Mouse (Mus musculus): ENCODE results near the gene Sec61a2. TPM values are rescaled to one million over a fixed set of nuclear protein-coding genes. Genes with fewer than 3 reads are reported as not detected.

Sec61a2 gene
- polyA plus RNA-seq, 1 experiment from 2014 or later: 54.6 TPM

GRCm38 (mm10) chr2:5889412-5889811 lies 5.8 kb downstream of the Sec61a2 start:
- CTCF ChIA-PET: interaction anchor here (1.7 kb wide), 1 partner anchor 10 kb away, joined by 4 read pairs; no protein-coding TSS in a partner anchor
- no peaks in the 10 kb centered on the region for H3K27me3 ChIP-seq
- no peak for TF ChIP-seq CTCF (IDR thresholded peaks at IDR 0.05)
- POLR2A ChIA-PET: interaction anchor here (0.6 kb wide), 1 partner anchor 779 kb away, joined by 3 read pairs; no protein-coding TSS in a partner anchor
- in situ Hi-C loops (cut with MboI; ENCODE audit: low pct_unique_long_range_greater_than_20kb): no loop called here
- ATAC-seq (no peak), DNase-seq (ENCODE audit: low read depth, low spot score) (no peak)

GRCm38 (mm10) chr2:5888865-5889264 lies 6.4 kb downstream of the Sec61a2 start:
- ATAC-seq (no peak), DNase-seq (ENCODE audit: low read depth, low spot score) (no peak)
- in situ Hi-C loops (cut with MboI; ENCODE audit: low pct_unique_long_range_greater_than_20kb): no loop called here
- POLR2A ChIA-PET: interaction anchor here (0.6 kb wide), 1 partner anchor 778 kb away, joined by 3 read pairs; no protein-coding TSS in a partner anchor
- H3K27me3 ChIP-seq: no peaks in the 10 kb centered on the region
- CTCF ChIA-PET: interaction anchor here (1.7 kb wide), 1 partner anchor 10 kb away, joined by 4 read pairs; no protein-coding TSS in a partner anchor
- no peak for TF ChIP-seq CTCF (IDR thresholded peaks at IDR 0.05)

GRCm38 (mm10) chr2:5877446-5877845 lies 17.8 kb downstream of the Sec61a2 start:
- CTCF ChIA-PET: no interaction called here
- H3K27me3 ChIP-seq: no peaks in the 10 kb centered on the region
- no peak for TF ChIP-seq CTCF (IDR thresholded peaks at IDR 0.05)
- ATAC-seq: no peak
- in situ Hi-C loops (cut with MboI; ENCODE audit: low pct_unique_long_range_greater_than_20kb): no loop called here
- POLR2A ChIA-PET: no interaction called here
- DNase-seq (ENCODE audit: low read depth, low spot score): no peak

- DNase-seq (ENCODE audit: low read depth, low spot score) (no peak), ATAC-seq (no peak)
- POLR2A ChIA-PET: no interaction called here
- TF ChIP-seq CTCF (IDR thresholded peaks at IDR 0.05): no peak
- CTCF ChIA-PET: interaction anchor here (1.5 kb wide), 1 partner anchor 16 kb away, joined by 4 read pairs; no protein-coding TSS in a partner anchor
- no peaks in the 10 kb centered on the region for H3K27me3 ChIP-seq
- in situ Hi-C loops (cut with MboI; ENCODE audit: low pct_unique_long_range_greater_than_20kb): no loop called here
Measured at GRCm38 (mm10) chr2:5869746-5870145, 25.5 kb downstream of the Sec61a2 start.

GRCm38 (mm10) chr2:5867681-5868080 lies 27.6 kb downstream of the Sec61a2 start:
- in situ Hi-C loops (cut with MboI; ENCODE audit: low pct_unique_long_range_greater_than_20kb): no loop called here
- no peak for ATAC-seq
- no peaks in the 10 kb centered on the region for H3K27me3 ChIP-seq
- DNase-seq (ENCODE audit: low read depth, low spot score): no peak
- ChIA-PET CTCF (interaction anchor here (0.9 to 1.2 kb wide), 2 partner anchors 9 to 15 kb away, joined by 3 read pairs; no protein-coding TSS in a partner anchor), POLR2A (no interaction called here)
- TF ChIP-seq CTCF (IDR thresholded peaks at IDR 0.05): no peak

GRCm38 (mm10) chr2:5862834-5863233 lies 32.4 kb downstream of the Sec61a2 start, which contains the start of gene Gm13199:
Gene Gm13199, minus strand, starts transcription at chr2:5862934.
- no peaks in the 10 kb centered on the region for H3K27me3 ChIP-seq
- ChIA-PET POLR2A (no interaction called here), CTCF (no interaction called here)
- ATAC-seq (no peak), DNase-seq (ENCODE audit: low read depth, low spot score) (no peak)
- in situ Hi-C loops (cut with MboI; ENCODE audit: low pct_unique_long_range_greater_than_20kb): no loop called here
- TF ChIP-seq CTCF (IDR thresholded peaks at IDR 0.05): no peak

- TF ChIP-seq CTCF (IDR thresholded peaks at IDR 0.05): no peak
- ATAC-seq (no peak), DNase-seq (ENCODE audit: low read depth, low spot score) (no peak)
- in situ Hi-C loops (cut with MboI; ENCODE audit: low pct_unique_long_range_greater_than_20kb): no loop called here
- POLR2A ChIA-PET: no interaction called here
- no peaks in the 10 kb centered on the region for H3K27me3 ChIP-seq
- CTCF ChIA-PET: no interaction called here
Measured at GRCm38 (mm10) chr2:5851866-5852265, 43.4 kb downstream of the Sec61a2 start.

GRCm38 (mm10) chr2:5851116-5851515 lies 44.1 kb downstream of the Sec61a2 start:
- CTCF ChIA-PET: no interaction called here
- TF ChIP-seq CTCF (IDR thresholded peaks at IDR 0.05): no peak
- no peak for ATAC-seq

GRCm38 (mm10) chr2:5845826-5846225 lies 49.4 kb downstream of the Sec61a2 start:
- ATAC-seq (no peak), DNase-seq (ENCODE audit: low read depth, low spot score) (no peak)
- H3K27me3 ChIP-seq: no peaks in the 10 kb centered on the region
- CTCF ChIA-PET: no interaction called here
- TF ChIP-seq CTCF (IDR thresholded peaks at IDR 0.05): no peak
- POLR2A ChIA-PET: interaction anchor here (0.7 kb wide), 2 partner anchors 13 to 619 kb away, joined by 3 to 4 read pairs; no protein-coding TSS in a partner anchor
- in situ Hi-C loops (cut with MboI; ENCODE audit: low pct_unique_long_range_greater_than_20kb): no loop called here

More at GRCm38 (mm10) chr2:5851116-5851515, 44.1 kb downstream of the Sec61a2 start:
- in situ Hi-C loops (cut with MboI; ENCODE audit: low pct_unique_long_range_greater_than_20kb): no loop called here
- no peaks in the 10 kb centered on the region for H3K27me3 ChIP-seq
- POLR2A ChIA-PET: no interaction called here
- no peak for DNase-seq (ENCODE audit: low read depth, low spot score)

- CTCF ChIA-PET: interaction anchor here (0.8 kb wide), 1 partner anchor 11 kb away, joined by 3 read pairs; no protein-coding TSS in a partner anchor
- ATAC-seq (peak; percentile 89), DNase-seq (ENCODE audit: low read depth, low spot score) (peak; percentile 80)
- in situ Hi-C loops (cut with MboI; ENCODE audit: low pct_unique_long_range_greater_than_20kb): no loop called here
- H3K27me3 ChIP-seq: no peaks in the 10 kb centered on the region
- POLR2A ChIA-PET: interaction anchor here (0.7 kb wide), 2 partner anchors 12 to 618 kb away, joined by 3 to 4 read pairs; no protein-coding TSS in a partner anchor
- peak; percentile 96 for TF ChIP-seq CTCF (IDR thresholded peaks at IDR 0.05)
Measured at GRCm38 (mm10) chr2:5844873-5845631, 50.2 kb downstream of the Sec61a2 start, which contains the start of the genes Nudt5 and Cdc123. Gene Nudt5, plus strand, starts transcription at chr2:5845019. Gene Cdc123, minus strand, starts transcription at chr2:5845164.

Data from Patski (cell line).